Mouse (Mus musculus) cerebellum, adult 9-10 months (tissue): ENCODE measurements at regions not wholly inside any gene's neighbourhood (a gene's known extent, or its start where the extent isn't known, plus 50 kb on each side); places are given as distances from the start of the nearest gene placed in this dataset.

ENCODE experiments used
- DNase-seq: peaks from one replicate; pipeline ENCODE4 v3.0.0; 2022

DNA sequence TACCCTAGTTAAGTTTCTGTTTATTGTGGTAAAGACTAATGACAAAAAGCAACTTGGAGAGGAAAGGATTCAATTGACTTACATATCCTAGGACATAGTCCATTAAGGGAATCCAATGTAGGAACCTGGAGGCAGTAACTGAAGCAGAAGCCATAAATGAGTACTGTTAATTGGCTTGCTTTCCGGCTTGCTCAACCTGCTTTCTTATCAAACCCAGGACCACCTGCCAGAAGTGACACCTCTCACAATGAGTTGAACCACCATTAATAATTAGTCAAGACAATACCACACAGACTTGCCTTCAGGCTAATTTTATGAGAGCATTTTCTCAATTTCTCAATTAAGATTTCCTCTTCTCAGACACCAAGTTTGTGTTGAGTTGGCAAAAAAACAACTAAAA, 148.8 kb downstream of the Ccser2 start:
- no peak for DNase-seq

DNA sequence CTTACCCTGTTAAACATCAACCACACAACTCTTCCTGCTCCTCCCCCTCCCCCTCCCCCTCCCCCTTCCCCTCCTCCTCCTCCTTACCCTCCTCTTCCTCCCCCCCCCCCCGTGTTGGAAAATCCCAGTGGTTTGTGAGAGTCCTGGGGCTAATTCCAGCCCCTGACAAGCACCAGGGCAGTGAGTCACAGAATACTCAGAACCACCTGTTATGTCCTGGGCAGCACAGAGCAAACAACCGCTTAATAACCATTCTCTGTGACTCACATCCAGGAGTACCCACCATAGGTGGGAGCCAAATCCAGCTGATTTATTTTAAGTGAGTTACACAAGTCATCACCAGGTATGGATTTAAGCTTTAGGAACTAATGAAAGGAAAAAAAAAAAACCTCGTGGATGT, 166.2 kb downstream of the Ccser2 start:
- no peak for DNase-seq

DNA sequence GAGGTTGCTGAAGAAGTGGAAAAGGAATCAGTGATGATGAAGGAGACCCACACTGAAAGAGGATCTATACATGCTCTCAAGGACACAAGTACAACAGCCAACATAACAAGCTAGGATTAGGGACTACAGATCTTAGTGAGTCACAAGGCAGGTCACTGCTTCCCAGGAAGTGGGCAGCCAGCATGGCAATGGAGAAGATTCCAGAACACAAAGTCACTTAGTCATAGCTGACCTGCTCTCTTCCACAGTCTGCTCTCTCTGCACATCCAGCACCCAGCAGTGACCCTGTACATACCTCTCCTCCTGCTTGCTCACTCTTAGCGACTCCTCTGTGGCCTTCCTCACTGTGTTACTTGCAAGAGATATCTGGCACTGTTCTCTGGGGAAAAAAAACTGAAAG, 168.8 kb downstream of the Ccser2 start:
- DNase-seq, result no peak

DNA sequence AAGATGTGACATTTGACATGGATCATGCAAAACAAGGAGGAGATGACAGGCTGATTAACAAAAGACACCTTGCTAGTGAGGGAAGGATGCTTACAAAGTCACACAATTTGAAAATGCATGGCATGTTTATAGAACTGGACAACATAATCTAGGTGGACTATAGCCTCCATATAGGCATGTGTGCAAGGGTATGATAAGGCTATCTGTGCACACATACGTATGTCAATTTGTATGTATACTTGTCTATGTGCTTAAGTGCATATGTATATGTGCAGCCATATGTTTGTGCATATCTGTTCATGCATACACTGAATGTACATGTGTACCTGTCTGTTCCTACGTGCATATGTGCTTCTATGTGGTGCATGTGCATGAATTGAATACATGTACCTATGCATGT, 186.7 kb downstream of the Ccser2 start:
- no peak for DNase-seq

DNA sequence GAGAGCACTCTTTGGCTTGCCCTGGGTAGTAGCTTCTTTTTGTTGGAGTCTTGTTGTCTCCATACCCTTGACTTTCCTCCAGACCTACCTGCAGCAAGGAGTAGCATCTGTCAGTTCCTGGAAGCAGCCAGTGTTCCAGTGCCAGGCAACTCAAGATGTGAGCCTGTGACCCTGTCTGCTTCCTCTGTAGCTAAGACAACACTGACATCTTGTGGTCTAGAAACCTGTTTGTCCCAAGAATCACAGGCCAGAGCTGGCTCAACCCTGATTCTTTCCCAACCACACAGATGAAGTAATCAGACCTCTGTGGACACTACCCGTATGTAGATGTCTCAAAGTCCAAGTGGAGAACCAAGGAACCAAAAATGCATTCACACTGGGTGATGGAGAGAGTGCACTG, 189.6 kb downstream of the Ccser2 start:
- peak; percentile 32 for DNase-seq

DNA sequence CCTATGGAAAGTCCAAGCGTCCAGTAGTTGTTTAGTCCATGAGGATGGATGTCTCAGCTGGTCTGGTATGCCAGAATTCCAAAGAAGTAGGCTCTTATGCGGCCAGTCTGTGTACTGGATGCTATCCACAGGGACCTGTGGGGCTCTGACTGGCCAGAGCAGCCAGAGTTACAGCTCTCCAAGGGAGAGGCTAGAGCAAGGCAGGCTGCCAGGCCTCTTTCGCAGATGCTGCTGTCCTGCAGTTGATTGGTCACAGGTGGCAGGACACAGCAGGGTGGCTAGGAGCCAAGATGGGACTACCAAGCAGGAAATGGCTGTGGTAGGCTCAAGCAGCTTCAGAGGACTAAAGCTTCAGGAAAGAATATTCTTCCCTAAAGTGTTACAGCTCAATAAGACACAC, 194.2 kb downstream of the Ccser2 start:
- no peak for DNase-seq

DNA sequence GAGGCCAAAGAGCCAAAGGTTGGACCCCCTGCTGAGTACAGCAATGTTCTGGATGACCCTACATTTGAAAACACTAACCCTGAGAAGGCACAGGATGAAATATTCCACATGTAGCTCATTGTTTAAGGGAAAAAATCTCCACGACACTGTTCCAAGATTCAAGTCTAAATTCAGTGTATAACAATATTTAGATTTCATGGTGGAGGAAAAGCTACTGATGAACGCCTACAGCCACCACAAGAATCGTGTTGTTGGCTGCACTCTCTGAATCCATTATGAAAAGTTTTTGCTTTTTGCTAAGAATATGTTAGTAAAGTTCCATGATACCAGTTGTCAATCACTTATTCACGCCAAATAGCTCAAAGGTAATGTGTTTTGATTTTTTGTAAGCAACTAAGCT, 204.2 kb downstream of the Ccser2 start:
- no peak for DNase-seq

DNA sequence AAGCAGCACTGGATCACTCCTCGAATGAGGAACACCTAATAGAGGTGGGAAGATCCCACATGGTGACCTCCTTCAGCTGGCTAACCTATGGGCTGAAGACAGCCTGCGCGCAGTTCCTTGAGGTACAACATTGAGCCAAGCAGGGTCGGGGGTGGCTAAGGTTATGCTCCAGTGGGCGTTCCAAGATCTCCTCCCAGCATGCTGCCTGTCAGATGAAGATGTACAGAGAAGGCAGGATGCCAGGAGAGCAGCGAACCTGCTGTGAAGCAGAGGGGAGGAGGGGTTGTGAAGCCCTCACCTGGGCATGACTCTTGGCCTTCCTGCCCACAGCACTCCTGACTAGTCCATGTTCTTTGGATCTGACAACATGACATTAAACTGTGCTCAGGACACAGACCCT, 212.5 kb downstream of the Ccser2 start:
- no peak for DNase-seq

DNA sequence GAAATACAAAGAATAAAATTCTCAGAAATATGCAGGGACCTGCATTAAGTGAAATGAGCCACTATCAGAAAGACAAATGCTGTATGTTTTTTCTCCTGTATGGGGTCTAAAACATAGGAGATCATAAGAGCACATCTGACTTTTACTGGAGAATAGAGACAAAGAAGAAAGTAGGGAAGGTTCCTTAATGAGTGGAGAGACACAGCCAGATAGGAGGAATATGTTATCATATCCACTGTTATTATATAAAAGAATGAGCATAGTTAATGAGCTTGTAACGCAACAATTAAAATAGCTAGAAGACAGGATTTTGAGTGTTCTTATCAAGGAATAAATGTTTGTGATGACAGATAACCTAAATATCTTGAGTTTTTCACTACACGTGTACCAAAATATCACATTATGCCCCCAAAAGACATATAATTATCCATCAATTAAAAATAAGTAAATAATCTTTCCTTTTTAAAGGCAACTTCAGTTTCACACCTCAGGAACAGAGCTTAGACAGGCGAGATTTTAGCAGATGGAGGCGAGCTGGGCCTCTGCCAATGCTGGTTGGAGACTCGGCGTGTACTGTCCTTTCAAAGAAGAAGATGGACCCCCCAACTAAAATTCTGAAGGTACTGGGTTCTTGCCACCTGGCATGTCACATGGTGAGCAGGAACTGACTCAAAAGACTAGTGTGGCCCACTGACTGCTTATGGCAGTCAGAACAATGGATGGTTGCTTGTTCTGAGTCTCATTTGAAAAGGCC, 220.3 kb downstream of the Ccser2 start:
- no peak for DNase-seq

DNA sequence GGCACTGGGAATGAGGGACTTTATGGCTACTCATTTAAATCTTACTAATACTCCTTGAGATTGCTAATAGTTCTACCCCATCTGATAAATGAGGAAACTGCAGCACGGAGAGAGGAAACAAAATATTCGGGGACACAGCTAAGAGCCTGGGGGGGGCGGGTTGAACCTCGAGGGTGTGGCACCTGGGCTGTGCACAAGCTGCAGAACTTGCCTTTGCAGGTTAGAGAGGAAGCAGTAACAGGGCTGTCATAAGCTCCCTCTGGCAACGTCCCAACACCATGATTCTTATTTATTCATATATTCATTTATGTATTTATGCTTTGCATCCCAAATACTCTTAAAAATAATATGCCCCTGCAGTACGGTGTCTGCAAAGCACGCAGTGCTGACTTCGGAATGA, 237.5 kb downstream of the Ccser2 start:
- no peak for DNase-seq

DNA sequence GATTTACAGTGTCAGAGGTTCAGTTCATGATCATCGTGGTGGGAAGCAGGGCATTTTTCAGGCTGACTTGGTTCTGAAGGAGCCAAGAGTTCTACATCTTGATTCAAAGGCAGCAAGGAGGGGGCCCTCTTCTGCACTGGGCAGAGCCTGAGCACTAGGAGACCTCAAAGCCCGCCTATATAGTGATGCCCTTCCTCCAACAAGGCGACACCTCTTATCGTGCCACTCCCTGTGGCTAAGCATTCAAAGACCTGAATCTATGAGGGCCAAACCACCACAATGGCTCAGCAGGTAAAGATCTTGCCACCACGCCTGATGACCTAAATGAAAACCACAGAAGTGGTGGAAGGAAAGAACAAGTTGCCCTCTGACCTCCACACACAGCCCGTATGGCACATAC, 242.5 kb downstream of the Ccser2 start:
- DNase-seq, result no peak

DNA sequence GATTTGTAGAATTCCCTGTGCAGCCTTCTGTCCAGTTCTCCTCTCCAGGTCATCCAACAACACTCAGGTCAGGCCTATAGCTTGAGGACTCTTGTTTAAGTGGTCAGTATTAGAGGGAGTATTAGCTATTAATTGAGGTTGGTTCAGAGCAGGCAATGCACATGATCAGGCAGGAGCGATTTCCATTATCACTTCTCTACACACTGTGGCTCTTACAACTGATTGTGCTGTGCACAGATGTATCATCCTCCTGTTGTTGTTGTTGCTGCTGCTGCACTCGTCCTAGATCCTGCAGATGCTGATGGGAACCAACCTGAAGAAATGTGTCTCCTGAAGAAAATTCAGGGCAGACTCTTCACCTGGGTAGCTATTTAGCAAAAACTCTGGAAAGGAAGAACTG, 252.9 kb downstream of the Ccser2 start:
- no peak for DNase-seq

DNA sequence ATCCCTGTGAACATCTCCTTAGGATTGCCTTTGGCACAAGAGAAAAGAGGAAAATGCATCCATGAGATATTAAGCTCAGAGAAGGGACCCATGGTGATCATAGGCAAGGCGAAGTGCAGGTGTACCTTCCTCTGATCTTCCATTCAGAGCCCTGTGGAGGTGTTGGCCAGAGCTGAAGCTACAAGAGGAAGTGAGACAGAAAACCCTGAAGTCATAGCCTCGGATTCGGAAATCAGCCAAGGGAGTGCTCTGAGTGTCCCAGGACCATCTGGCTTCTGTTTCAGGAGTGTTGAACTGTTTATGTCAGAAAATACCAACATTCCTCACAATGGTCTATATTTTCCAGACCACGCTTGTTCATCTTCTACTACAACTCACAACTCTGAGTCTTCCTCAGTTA, 271.6 kb downstream of the Ccser2 start:
- peak; percentile 46 for DNase-seq

DNA sequence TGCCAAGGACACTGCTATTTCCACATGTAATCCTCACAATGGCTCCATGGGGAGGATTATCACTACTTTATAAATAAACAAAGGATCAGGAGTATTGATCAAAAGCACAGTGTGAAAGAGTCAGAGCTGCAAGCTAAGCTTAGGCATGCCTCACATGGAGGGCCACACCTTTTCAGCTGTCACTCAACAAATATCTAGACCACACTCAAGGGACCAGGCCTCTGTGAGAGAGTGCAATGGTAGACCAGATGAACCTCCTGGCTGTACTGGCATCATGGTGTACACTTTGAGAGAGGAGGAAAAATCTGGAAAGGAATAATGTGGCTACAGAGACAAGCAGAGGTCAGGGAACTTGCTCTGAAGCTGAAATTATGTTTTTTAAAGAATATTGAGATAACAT, 276.6 kb downstream of the Ccser2 start:
- DNase-seq, result no peak

DNA sequence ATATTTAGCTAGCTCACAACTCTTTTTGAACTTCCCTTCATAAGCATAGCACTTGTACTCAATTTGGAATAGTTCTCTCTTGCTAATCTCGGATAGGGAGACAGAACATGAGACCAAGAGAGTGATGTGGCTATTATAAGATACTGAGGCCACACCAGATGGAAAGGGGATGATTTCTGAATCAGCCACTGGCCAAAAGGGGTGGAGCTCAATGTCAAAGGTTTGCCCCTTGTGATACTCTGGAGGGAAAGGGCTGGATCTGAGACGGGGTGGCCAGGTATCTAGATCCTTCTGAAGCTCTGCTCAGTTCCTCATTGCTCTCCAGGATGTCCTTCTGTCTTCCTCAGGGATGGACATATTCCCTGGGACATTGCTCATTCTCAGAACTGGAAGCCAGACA, 277.6 kb downstream of the Ccser2 start:
- DNase-seq, result no peak

DNA sequence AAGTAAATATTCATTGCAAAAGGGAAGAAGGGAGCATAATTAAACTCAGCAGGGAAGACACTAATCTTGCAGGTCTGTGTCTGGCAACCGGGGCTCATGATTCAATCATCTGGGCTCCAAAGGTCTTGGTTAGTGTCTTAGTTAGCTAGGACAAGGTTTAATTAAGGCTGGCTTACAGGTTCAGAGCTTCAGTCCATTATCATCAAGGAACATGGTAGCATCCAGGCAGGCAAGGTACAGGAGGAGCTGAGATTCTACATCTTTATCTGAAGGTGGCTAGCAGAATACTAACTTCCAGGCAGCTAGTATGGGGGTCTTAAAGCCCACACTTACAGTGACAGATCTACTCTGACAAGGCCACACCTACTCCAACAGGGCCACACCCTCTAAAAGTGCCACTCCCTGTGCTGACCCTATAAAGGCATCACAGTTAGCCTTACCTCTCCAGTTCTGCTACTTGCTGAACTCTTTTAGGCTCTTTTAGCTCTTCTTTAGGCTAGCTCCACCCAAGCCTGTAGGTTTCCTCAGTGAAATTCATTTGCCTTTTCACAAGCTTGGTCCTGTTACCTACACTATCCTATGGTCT, 309.8 kb downstream of the Ccser2 start:
- DNase-seq, result no peak

DNA sequence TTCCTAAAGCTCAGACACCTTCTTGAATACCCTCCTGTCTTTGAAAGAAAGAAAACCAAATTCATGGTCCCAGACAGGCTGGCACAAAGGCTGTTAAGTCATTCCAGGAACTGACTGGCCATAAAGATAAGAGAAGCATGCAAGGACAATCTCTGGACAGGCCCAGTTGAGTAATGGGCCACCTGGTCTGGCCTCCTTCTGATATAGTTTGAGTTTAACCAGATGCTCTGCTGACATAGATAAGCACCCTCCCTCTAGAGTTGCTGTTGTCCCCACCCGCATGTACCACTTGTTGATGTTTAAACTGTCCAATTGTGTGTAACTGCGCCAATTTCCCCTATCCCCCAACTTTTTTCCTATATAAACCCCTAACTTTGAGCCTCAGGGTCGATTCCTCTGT, 310.4 kb downstream of the Ccser2 start:
- no peak for DNase-seq

DNA sequence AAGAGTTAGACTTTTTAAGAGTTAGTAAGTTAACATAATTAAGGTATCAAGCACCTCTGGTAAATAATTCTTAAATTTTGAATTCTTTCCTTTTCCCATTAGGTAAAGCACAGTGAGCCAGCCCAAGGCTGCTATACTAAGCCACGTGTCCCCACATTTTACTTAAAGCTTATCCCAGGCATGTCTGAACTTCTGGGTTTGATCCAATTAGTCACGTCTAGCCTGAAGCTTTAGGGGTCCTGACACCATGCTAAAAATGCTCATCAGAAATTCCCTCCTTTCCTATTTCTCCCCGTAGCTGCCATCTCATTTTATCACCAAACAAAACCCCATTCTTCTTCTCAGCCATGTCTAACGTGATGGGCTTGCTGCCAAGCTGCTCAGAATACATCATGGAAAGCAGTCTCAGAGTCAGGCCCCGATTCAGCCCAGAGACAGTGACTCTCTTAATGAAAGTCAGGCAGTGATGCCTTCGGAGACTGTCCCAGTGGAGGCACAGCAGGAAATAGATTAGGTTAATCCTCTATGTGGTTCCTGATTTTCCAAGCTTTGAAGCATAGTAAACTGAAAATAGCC, 315.5 kb downstream of the Ccser2 start:
- peak; percentile 10 for DNase-seq

DNA sequence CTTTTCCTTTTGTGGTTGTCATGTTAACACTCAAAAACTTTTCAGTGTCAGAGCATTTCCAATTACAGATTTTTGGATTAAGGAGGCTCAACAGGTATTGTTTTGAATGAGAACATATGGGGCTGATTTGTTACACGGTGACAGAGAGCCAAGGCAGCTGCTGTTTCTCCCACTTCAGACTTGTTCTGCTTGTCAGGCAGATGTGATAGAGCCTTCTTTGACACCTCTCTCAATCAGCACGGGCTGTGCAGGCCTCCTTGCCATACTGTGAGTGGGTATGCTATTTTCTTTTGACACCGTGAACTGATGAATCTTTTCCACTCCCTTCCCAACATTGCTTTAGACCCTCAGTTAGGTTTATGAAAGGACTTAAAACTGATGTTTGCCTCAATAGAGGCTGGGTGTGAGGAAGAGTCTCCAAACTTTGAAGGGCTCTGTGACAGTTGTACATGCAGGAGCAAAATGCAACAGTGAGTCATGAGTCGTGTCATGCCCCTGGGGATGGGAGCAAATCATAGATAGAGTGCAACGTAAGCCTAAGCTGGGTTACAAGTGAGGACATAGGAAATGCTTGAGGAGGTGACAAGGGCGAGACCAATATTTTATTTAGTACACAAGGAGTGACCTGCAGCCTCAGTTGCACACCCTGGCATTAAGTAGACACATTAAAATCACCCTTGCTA, 317.4 kb downstream of the Ccser2 start:
- no peak for DNase-seq

DNA sequence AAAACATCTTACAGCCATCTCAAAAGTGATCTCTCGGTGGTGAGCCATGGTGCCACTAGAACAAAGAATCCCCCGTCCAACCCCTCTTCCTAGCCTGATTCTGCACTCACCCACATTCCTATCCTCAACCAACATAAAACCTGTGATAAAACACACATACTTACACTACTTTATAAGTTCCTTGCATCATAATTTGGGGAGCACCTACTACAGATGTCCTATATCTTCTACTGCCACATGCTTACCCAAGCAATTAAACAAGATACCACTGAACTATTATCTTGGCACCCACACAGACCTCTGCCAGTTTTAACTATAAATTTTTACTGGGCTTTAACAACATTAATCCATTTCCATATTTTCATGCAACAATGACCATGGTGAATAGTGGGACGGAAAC, 321.9 kb downstream of the Ccser2 start:
- DNase-seq, result no peak

DNA sequence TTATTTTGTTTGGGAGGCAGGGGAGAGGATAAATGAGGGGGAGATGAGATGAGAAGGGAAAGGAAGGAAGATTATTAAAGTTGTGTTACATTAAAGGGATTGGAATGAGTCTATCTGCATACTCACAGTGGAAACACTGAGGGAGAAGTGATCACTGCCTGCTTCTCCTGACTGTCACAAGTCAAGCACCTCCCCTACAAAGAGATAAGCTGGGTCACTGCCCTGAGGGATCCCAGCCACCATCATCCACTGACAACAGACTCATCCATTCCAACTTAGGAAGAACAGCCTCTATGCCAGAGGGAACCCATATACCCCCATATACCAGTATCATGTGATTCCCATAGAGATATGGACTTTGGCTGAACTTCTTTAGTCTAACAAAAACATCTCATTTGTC, 322.3 kb downstream of the Ccser2 start:
- no peak for DNase-seq

DNA sequence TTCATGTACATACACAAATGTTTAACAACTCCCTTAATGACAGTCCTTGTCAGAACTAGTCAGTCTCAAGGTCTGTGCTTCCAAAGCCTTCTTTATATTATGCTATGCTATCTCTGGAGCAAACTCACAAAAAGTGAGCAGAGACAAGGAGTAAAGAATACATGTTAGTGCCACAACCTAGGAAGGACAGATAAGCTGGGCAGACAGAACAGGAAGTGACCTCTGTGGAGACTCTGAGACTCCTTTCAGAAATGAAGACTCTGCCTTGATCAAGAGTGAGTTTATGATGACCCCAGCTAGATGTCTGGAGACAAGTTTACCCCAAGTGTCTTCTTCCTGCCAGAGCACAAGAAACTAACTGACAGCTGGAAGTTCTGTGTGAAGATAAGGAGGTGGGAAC, 343.8 kb downstream of the Ccser2 start:
- no peak for DNase-seq

DNA sequence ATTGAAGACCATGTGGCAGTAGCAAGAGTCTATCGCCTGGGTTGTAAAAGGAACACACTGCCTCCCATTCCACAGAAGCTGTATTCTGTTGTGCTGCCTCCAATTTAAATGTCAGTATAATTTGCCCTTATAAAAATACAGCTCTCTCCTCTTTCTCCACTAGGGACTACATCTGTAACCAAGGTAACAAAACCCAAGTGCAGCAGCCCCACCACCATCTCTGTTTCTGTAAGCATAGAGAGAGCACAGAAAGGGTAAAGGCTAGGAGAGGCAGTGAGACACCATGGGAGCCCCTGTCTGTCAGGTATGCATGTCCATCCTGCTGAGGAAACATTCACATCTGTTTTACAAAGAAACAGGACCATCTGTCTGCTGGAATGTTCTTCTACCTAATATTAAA, 344.4 kb downstream of the Ccser2 start:
- no peak for DNase-seq

DNA sequence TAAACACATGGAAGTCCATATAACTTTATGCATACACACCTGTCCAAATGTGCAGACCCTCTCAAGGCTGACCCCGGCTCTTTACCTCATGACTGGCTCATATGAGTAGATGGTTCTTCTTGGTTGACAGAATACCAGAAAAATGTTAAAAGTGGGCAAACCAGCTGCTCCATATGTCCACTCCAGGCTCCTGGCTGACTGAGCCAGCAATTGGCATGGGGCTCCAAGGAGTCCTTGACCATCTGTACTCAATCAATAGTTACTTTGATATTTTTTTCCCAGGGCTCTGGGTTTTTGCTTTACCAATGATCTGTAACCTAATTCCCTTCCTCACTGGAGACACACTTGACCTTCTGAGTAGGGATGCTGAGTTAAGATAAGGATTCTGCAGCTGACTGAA, 345.5 kb downstream of the Ccser2 start:
- DNase-seq, result no peak
